Mouse (Mus musculus) ES-Bruce4 (cell line): ENCODE results near the gene Pkd1l2. TPM values are rescaled to one million over a fixed set of nuclear protein-coding genes. Genes with fewer than 3 reads are reported as not detected.

Source experiments
- H3K27ac ChIP-seq: 2 replicates; pipeline ENCODE4 v1.5.1; 2012; ENCODE audit warnings: low read length, inconsistent platforms; ENCODE audit not compliant: insufficient read depth
- H3K27me3 ChIP-seq: 2 replicates; pipeline ENCODE4 v1.6.1; 2012; ENCODE audit warnings: mild to moderate bottlenecking, low read length, inconsistent platforms; ENCODE audit not compliant: control insufficient read depth, poor library complexity, insufficient read depth, severe bottlenecking
- H3K36me3 ChIP-seq: 2 replicates; pipeline ENCODE4 v1.6.1; 2012; ENCODE audit warnings: inconsistent platforms, mild to moderate bottlenecking, low read length, moderate library complexity; ENCODE audit not compliant: control insufficient read depth, poor library complexity, insufficient read depth, severe bottlenecking
- H3K4me1 ChIP-seq: one replicate; pipeline ENCODE4 v1.8.1; 2011; ENCODE audit warnings: low read length; ENCODE audit not compliant: control insufficient read depth, insufficient read depth
- H3K4me3 ChIP-seq: 2 replicates; pipeline ENCODE4 v1.5.1; 2011; ENCODE audit warnings: low read depth, mild to moderate bottlenecking, low read length
- H3K9ac ChIP-seq: 2 replicates; pipeline ENCODE4 v1.6.1; 2012; ENCODE audit warnings: low read depth, mild to moderate bottlenecking, inconsistent platforms; ENCODE audit not compliant: poor library complexity, severe bottlenecking
- H3K9me3 ChIP-seq: replicated peaks from 2 replicates; pipeline ENCODE4 v1.6.1; 2012; ENCODE audit warnings: mild to moderate bottlenecking, low read length, inconsistent platforms; ENCODE audit not compliant: control insufficient read depth, poor library complexity, insufficient read depth, severe bottlenecking
- CTCF ChIP-seq: IDR thresholded peaks from one replicate; pipeline ENCODE4 v1.8.1; 2011; ENCODE audit warnings: low read depth, low read length
- EP300 ChIP-seq: IDR thresholded peaks from 2 replicates; pipeline ENCODE4 v1.6.1; 2011; ENCODE audit warnings: low read depth, low read length; ENCODE audit not compliant: insufficient read depth
- POLR2A ChIP-seq: IDR thresholded peaks from one replicate; pipeline ENCODE4 v1.8.1; 2011; ENCODE audit warnings: low read length; ENCODE audit not compliant: insufficient read depth
- polyA plus RNA-seq: library from polyadenylated mRNA; stranded (reverse); fragments of >200 nt; gene quantifications from 2 replicates; pipeline ENCODE4 v1.2.4, GENCODE M21; 2011; ENCODE audit warnings: low read depth; ENCODE audit not compliant: missing spikeins, insufficient read depth, insufficient read length

Pkd1l2 gene
- polyA plus RNA-seq, 1 experiment: 0.84 TPM

GRCm38 (mm10) chr8:117118409-117118808, 36.2 kb upstream of the Pkd1l2 start:
- no peaks in the 10 kb centered on the region for H3K36me3 ChIP-seq
- TF ChIP-seq EP300: no peak
- TF ChIP-seq CTCF: no peak
- no peak for TF ChIP-seq POLR2A
- no peak overlapping the region for H3K27ac ChIP-seq
- H3K4me1 ChIP-seq: peaks cover 6% of the 10 kb centered on the region
- no peaks in the 10 kb centered on the region for H3K27me3 ChIP-seq
- no peak overlapping the region for H3K4me3 ChIP-seq
- H3K9ac ChIP-seq: no peak overlapping the region
- H3K9me3 ChIP-seq: no peaks in the 10 kb centered on the region

GRCm38 (mm10) chr8:117116534-117116933, 34.3 kb upstream of the Pkd1l2 start:
- H3K4me1 ChIP-seq: peaks cover 8% of the 10 kb centered on the region
- H3K9ac ChIP-seq: no peak overlapping the region
- H3K36me3 ChIP-seq: no peaks in the 10 kb centered on the region
- no peaks in the 10 kb centered on the region for H3K9me3 ChIP-seq
- TF ChIP-seq CTCF (no peak), EP300 (no peak), POLR2A (no peak)
- no peaks in the 10 kb centered on the region for H3K27me3 ChIP-seq
- H3K27ac ChIP-seq: no peak overlapping the region
- H3K4me3 ChIP-seq: no peak overlapping the region

GRCm38 (mm10) chr8:117115676-117116446, 33.6 kb upstream of the Pkd1l2 start:
- TF ChIP-seq POLR2A: no peak
- Histone ChIP-seq H3K27me3 (no peaks in the 10 kb centered on the region), H3K4me1 (peaks cover 8% of the 10 kb centered on the region), H3K9ac (no peak overlapping the region), H3K27ac (no peak overlapping the region), H3K36me3 (no peaks in the 10 kb centered on the region), H3K4me3 (no peak overlapping the region), H3K9me3 (no peaks in the 10 kb centered on the region)

GRCm38 (mm10) chr8:117115094-117115493, 32.8 kb upstream of the Pkd1l2 start:
- Histone ChIP-seq H3K9ac (no peak overlapping the region), H3K27ac (no peak overlapping the region), H3K27me3 (no peaks in the 10 kb centered on the region), H3K9me3 (no peaks in the 10 kb centered on the region), H3K36me3 (no peaks in the 10 kb centered on the region), H3K4me1 (peaks cover 8% of the 10 kb centered on the region), H3K4me3 (no peak overlapping the region)
- TF ChIP-seq CTCF: no peak
- TF ChIP-seq POLR2A: no peak
- no peak for TF ChIP-seq EP300

- Histone ChIP-seq H3K27me3 (no peaks in the 10 kb centered on the region), H3K9ac (no peak overlapping the region), H3K4me3 (no peak overlapping the region), H3K9me3 (no peaks in the 10 kb centered on the region), H3K27ac (no peak overlapping the region), H3K36me3 (no peaks in the 10 kb centered on the region), H3K4me1 (peaks cover 8% of the 10 kb centered on the region)
- TF ChIP-seq EP300 (0 out of 2 replicates have a peak, but pooled peaks have one; percentile 48), POLR2A (no peak)
Measured at GRCm38 (mm10) chr8:117112261-117112660, 30.0 kb upstream of the Pkd1l2 start.

DNA sequence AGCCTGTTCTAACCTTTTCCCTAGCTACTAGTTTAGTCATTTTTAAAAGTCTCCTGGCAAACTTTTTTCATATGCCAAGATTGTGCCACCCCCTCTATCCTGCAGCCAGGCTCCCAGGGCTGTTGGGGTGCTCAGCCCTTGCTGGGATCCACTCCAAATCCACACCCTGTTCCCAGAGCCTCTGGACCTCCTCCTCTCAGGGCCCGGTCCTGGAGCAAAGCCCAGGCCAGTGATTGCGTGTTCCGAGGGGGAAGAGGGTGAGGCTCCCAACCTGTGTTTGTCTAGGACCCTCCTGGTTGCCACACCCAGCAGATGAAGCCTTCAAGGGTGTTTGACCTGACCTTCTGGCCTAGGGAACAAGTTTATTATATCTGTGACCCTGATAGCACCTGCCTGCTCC, 29.4 kb upstream of the Pkd1l2 start:
- no peaks in the 10 kb centered on the region for H3K27me3 ChIP-seq
- H3K4me3 ChIP-seq: no peak overlapping the region
- no peak for TF ChIP-seq POLR2A
- no peak for TF ChIP-seq EP300
- no peak for TF ChIP-seq CTCF
- H3K9me3 ChIP-seq: no peaks in the 10 kb centered on the region
- no peaks in the 10 kb centered on the region for H3K36me3 ChIP-seq
- H3K9ac ChIP-seq: no peak overlapping the region
- no peak overlapping the region for H3K27ac ChIP-seq
- peaks cover 8% of the 10 kb centered on the region for H3K4me1 ChIP-seq
